Mouse (Mus musculus) limb, embryonic 14.5 days (tissue): Measurements from ENCODE around the gene Pcp4. TPM values are rescaled to one million over a fixed set of nuclear protein-coding genes. Genes with fewer than 3 reads are reported as not detected.

ENCODE experiments used
- ATAC-seq: fragments of 200-750 bp; cut with Nextera tagmentation; 2 replicates; pipeline ENCODE4 v1.8.0; 2017; ENCODE audit warnings: low read depth, moderate number of reproducible peaks, moderate TSS enrichment; ENCODE audit not compliant: low FRiP score
- DNase-seq: peaks from one replicate; pipeline ENCODE4 v3.0.0-alpha.2; 2015; ENCODE audit warnings: low spot score
- H3K27ac ChIP-seq: fragments of 300-500 bp; sonication (generic); replicated peaks from 2 replicates; pipeline ENCODE4 v1.5.1; 2014; ENCODE audit warnings: low read depth, mild to moderate bottlenecking, low read length, moderate library complexity, mixed read lengths
- H3K27me3 ChIP-seq: fragments of 300-500 bp; sonication (generic); 2 replicates; pipeline ENCODE4 v1.6.1; 2014; ENCODE audit warnings: low read length, mixed read lengths; ENCODE audit not compliant: control insufficient read depth, insufficient read depth
- H3K36me3 ChIP-seq: fragments of 300-500 bp; sonication (generic); 2 replicates; pipeline ENCODE4 v1.6.1; 2014; ENCODE audit warnings: mild to moderate bottlenecking, low read length, moderate library complexity, mixed read lengths; ENCODE audit not compliant: control insufficient read depth, insufficient read depth
- H3K4me1 ChIP-seq: fragments of 300-500 bp; sonication (generic); 2 replicates; pipeline ENCODE4 v1.6.1; 2014; ENCODE audit warnings: antibody characterized with exemption, low read length, mixed read lengths; ENCODE audit not compliant: control insufficient read depth, insufficient read depth
- H3K4me2 ChIP-seq: fragments of 300-500 bp; sonication (generic); replicated peaks from 2 replicates; pipeline ENCODE4 v1.6.1; 2014; ENCODE audit warnings: low read depth, mild to moderate bottlenecking, low read length, moderate library complexity; ENCODE audit not compliant: severe bottlenecking
- H3K4me3 ChIP-seq: fragments of 300-500 bp; sonication (generic); replicated peaks from 2 replicates; pipeline ENCODE4 v1.5.1; 2014; ENCODE audit warnings: low read length
- H3K9ac ChIP-seq: fragments of 300-500 bp; sonication (generic); 2 replicates; pipeline ENCODE4 v1.6.1; 2014; ENCODE audit warnings: mild to moderate bottlenecking, low read depth, low read length, moderate library complexity; ENCODE audit not compliant: severe bottlenecking
- H3K9me3 ChIP-seq: fragments of 300-500 bp; sonication (generic); 2 replicates; pipeline ENCODE4 v1.6.1; 2016; ENCODE audit warnings: low read length; ENCODE audit not compliant: control insufficient read depth
- POLR2A ChIP-seq: fragments of 200-500 bp; IDR thresholded peaks from 2 replicates; pipeline ENCODE4 v1.8.0; 2012; ENCODE audit warnings: inconsistent platforms, mild to moderate bottlenecking, moderate library complexity, borderline replicate concordance; ENCODE audit not compliant: insufficient read depth, insufficient read length; ENCODE audit errors: extremely low read depth
- WGBS: fragments of 180-500 bp; shearing (Covaris S2); extraction: QIAGEN DNeasy Blood & Tissue Kit; methylation state at CpG from one replicate; pipeline ENCODE4 v1.1.7; 2014; 5-methylcytosine and 5-hydroxymethylcytosine counted together
- polyA plus RNA-seq, 2 experiments: library from polyadenylated mRNA; depleted of rRNA in 1 of 2; stranded (reverse) in 1 of 2; unstranded in 1 of 2; fragments of >200 nt; fragmentation: Nextera tagmentation in 1 of 2; extraction: Ambion mirVana in 1 of 2; gene quantifications; 2 replicates each; pipeline versions ENCODE4 v1.2.1 to v1.2.3; 2012 to 2014

The Pcp4 gene
- polyA plus RNA-seq, 2 experiments, result 6.3 to 12.0 TPM

GRCm38 (mm10) chr16:96474185-96474584 lies 6.8 kb downstream of the Pcp4 start:
- ATAC-seq (no peak), DNase-seq (no peak)
- no peaks in the 10 kb centered on the region for H3K36me3 ChIP-seq
- no peak for TF ChIP-seq POLR2A
- H3K27me3 ChIP-seq, result no peaks in the 10 kb centered on the region
- H3K4me2 ChIP-seq, result no peak overlapping the region
- H3K4me3 ChIP-seq, result no peak overlapping the region
- WGBS, result 60% methylated on average over 3 of the region's 3 CpGs
- 0 out of 2 replicates have a peak, but pooled peaks cover 4% of the 10 kb centered on the region for H3K4me1 ChIP-seq
- H3K9ac ChIP-seq, result no peak overlapping the region
- H3K27ac ChIP-seq, result no peak overlapping the region
- no peaks in the 10 kb centered on the region for H3K9me3 ChIP-seq

DNA sequence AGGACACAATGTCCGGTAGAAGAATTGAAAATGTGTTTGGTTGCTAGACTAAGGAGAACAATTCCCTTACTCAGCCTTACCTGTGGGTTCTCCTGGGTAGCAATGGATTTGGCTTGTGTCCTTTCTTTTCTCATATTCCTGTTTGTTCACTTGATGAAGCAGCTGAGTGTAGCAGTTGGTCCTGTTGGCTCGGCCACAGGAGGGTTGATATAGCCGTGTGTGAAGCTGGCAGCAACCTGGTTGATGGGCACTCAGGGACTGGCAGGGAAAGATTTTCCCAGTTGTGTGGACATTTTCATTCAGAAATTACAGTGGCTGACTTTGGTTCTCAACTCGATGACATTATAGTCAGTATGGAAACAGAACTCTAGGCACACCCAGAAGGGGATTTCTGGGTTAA lies 14.4 kb downstream of the Pcp4 start:
- H3K27me3 ChIP-seq, result no peaks in the 10 kb centered on the region
- H3K27ac ChIP-seq, result no peak overlapping the region
- H3K4me3 ChIP-seq, result no peak overlapping the region
- no peak for TF ChIP-seq POLR2A
- no peaks in the 10 kb centered on the region for H3K36me3 ChIP-seq
- no peak overlapping the region for H3K4me2 ChIP-seq
- DNase-seq (no peak), ATAC-seq (no peak)
- no peaks in the 10 kb centered on the region for H3K9me3 ChIP-seq
- no peaks in the 10 kb centered on the region for H3K4me1 ChIP-seq
- H3K9ac ChIP-seq, result no peak overlapping the region
- WGBS, result 88% methylated on average over 4 of the region's 4 CpGs

GRCm38 (mm10) chr16:96487007-96487684 lies 19.7 kb downstream of the Pcp4 start:
- Histone ChIP-seq H3K27me3 (no peaks in the 10 kb centered on the region), H3K9me3 (no peaks in the 10 kb centered on the region), H3K9ac (no peak overlapping the region), H3K27ac (no peak overlapping the region), H3K4me1 (no peaks in the 10 kb centered on the region), H3K4me2 (no peak overlapping the region), H3K36me3 (no peaks in the 10 kb centered on the region), H3K4me3 (no peak overlapping the region)
- WGBS, result 60% methylated on average over 11 of the region's 11 CpGs
- ATAC-seq, result no peak
- no peak for DNase-seq
- TF ChIP-seq POLR2A, result no peak

- Histone ChIP-seq H3K9me3 (no peaks in the 10 kb centered on the region), H3K9ac (no peak overlapping the region), H3K4me2 (no peak overlapping the region), H3K36me3 (no peaks in the 10 kb centered on the region), H3K4me1 (no peaks in the 10 kb centered on the region), H3K27me3 (no peaks in the 10 kb centered on the region), H3K27ac (no peak overlapping the region), H3K4me3 (no peak overlapping the region)
- 84% methylated on average over 5 of the region's 5 CpGs for WGBS
- TF ChIP-seq POLR2A, result no peak
- no peak for ATAC-seq
- no peak for DNase-seq
Measured at GRCm38 (mm10) chr16:96488038-96488437, 20.6 kb downstream of the Pcp4 start.

DNA sequence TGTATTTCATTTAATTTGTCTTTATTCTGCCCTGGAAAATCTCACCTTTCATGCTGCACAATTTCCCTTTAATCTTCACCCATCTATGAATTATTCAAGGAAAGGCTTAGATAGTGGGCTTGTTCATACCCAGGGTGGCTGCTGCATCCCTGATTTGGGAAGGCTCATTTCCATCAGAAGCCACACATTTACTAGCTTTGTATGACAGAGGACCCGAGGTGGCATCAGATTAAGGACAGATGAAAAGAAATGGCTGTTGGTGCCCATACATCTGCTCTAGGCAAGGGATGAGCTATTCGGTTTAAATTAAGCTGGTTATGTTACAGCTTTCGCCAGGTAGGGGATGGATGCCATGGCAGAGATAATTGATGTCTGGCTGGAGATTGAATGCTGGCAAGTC lies 24.1 kb downstream of the Pcp4 start:
- H3K9me3 ChIP-seq, result no peaks in the 10 kb centered on the region
- H3K27me3 ChIP-seq, result no peaks in the 10 kb centered on the region
- DNase-seq, result no peak
- H3K9ac ChIP-seq, result no peak overlapping the region
- no peaks in the 10 kb centered on the region for H3K36me3 ChIP-seq
- H3K27ac ChIP-seq, result no peak overlapping the region
- H3K4me1 ChIP-seq, result no peaks in the 10 kb centered on the region
- TF ChIP-seq POLR2A, result no peak
- no peak overlapping the region for H3K4me2 ChIP-seq
- H3K4me3 ChIP-seq, result no peak overlapping the region
- WGBS, result 80% methylated on average over 3 of the region's 3 CpGs
- no peak for ATAC-seq
